Mouse (Mus musculus) macrophage (primary cell): ENCODE results near the gene Sh3bp5. TPM values are rescaled to one million over a fixed set of nuclear protein-coding genes. Genes with fewer than 3 reads are reported as not detected.
A peak's percentile ranks its signal among the peaks of the same experiment; 100 is the strongest.

Experiments used
- H3K27ac ChIP-seq: fragments of 350-480 bp; formaldehyde crosslinking; 2 replicates; pipeline ENCODE4 v1.9.0; 2021
- H3K36me3 ChIP-seq: fragments of 350-480 bp; formaldehyde crosslinking; 2 replicates; pipeline ENCODE4 v1.9.0; 2021; ENCODE audit errors: inconsistent target
- H3K4me3 ChIP-seq: fragments of 350-480 bp; formaldehyde crosslinking; 2 replicates; pipeline ENCODE4 v1.9.0; 2021; ENCODE audit errors: inconsistent target
- H3K79me2 ChIP-seq: fragments of 350-480 bp; formaldehyde crosslinking; 2 replicates; pipeline ENCODE4 v1.9.0; 2021; ENCODE audit errors: inconsistent target
- WGBS: methylation state at CpG from one replicate; pipeline ENCODE4 v1.1.7; 2026; ENCODE audit warnings: inconsistent platforms; ENCODE audit not compliant: missing documents; 5-methylcytosine and 5-hydroxymethylcytosine counted together
- polyA plus RNA-seq: library from polyadenylated mRNA; stranded (reverse); fragments of 250-400 nt; gene quantifications from 3 replicates; pipeline ENCODE4 v1.2.4, GENCODE M21; 2018; ENCODE audit warnings: inconsistent platforms

The Sh3bp5 gene
- polyA plus RNA-seq, 1 experiment from 2014 or later = 150 TPM

DNA sequence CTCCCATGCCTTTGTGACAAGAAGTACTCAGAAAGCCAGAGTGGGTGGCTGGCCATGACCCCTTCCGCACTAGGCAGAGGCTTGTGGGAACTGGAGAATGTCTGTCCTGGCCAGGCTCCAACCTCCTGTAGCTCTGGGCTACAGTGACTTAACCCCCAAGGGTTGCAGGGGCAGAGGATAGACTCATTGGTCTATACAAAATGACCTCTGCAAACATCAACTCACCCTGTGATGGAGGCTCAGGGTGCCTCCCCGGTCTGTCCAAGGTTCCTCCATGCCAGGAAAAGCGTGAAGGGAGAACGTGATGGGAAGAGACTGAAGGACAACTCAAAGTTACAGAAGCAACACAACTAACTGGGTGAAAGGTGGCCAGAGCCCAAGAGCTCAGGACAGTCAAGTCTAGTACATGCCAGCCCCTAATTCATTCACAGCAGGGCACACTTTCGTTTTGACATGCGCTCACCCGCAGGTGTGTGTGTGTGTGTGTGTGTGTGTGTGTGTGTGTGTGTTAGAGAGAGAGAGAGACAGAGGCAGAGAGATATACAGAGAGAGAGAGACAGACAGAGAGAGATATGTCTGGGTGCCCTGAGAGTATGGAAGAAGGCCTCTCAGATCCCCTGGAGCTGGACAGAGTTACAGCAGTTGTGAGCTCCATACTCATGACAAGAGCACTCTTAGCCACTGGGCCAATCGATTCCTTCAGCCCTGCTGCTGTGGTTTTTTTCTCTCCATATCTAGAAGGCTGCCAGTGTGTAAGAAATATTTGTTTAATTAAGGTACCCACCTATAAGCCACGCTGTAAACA is 37.9 kb downstream of the Sh3bp5 start:
- Histone ChIP-seq H3K36me3 (peaks cover 45% of the 10 kb centered on the region; the same call in 1 of the 2 replicates), H3K4me3 (no peak overlapping the region), H3K27ac (no peak overlapping the region), H3K79me2 (peaks cover 97% of the 10 kb centered on the region)
- 92% methylated on average over 6 of the region's 9 CpGs for WGBS

DNA sequence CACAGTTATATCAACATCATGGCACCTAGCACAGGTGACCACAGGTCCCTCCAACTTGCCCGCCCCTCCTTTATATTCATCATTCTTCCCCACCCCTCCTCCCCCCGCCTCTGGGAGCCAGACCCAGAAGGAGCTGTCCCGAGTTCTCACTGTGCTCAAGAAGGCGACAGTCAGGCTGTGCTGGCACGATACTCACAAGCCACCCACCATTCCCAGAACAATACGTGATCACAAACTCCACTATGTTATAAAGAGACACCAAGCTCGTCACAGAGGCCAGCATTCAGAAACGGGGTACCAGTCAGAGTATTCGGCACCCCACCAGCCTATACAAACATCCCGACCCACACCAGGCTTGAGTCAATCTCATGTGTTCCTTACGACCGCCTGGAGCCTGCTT is 38.5 kb downstream of the Sh3bp5 start:
- no peak overlapping the region for H3K27ac ChIP-seq
- 93% methylated on average over 12 of the region's 12 CpGs for WGBS
- H3K36me3 ChIP-seq = peaks cover 45% of the 10 kb centered on the region; the same call in 1 of the 2 replicates
- no peak overlapping the region for H3K4me3 ChIP-seq
- H3K79me2 ChIP-seq = peaks cover 94% of the 10 kb centered on the region

DNA sequence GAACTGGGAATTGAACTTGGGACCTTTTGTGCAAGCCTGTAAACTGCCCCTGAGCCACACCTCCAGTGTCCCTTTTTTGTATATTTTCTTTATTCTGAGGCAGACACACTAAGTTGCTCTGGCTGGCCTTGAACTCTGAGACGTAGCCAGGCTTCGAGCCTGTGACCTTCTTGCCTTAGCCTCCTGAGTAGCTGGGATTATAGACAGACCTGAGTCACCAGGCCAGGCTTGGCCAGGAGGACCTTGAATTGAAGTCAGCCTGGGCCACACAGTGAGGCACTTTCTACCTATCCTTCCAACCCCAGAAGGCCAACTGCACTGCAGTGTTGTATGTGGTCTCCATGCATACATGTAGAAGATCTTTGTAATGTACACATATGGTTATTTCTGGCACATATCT is 39.5 kb downstream of the Sh3bp5 start:
- Histone ChIP-seq H3K36me3 (peaks cover 45% of the 10 kb centered on the region; the same call in 1 of the 2 replicates), H3K79me2 (peaks cover 94% of the 10 kb centered on the region), H3K4me3 (no peak overlapping the region), H3K27ac (no peak overlapping the region)
- 100% methylated on average over 2 of the region's 2 CpGs for WGBS

DNA sequence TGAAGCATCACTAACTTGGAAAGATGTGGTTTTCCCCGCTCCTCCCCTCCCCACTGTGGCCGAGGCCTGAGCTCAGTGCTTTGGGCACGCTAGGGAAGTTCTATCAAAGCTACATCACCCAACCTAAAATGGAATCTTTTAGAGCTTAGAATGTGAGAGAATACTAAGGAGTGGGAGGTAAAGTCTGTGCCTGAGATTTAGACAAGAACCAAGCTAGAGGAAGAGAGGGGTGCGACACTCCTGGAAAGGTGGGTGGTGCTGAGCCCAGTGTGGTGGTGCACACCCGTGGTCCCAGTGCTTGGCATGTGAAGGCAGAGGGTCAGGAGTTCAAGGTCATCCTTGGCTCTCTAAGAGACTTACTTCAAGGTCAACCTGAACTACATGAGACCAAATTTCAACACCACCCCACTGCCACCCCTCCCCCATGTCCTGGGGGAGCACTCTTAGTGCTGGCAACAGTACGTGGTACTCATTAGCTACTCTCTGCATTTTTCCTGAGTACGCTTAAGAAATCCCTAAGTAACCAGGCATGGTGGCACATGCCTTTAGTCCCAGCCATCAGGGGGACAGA is 40.2 kb downstream of the Sh3bp5 start:
- WGBS = 95% methylated on average over 5 of the region's 7 CpGs
- H3K36me3 ChIP-seq = peaks cover 39% of the 10 kb centered on the region; the same call in 1 of the 2 replicates
- no peak overlapping the region for H3K4me3 ChIP-seq

DNA sequence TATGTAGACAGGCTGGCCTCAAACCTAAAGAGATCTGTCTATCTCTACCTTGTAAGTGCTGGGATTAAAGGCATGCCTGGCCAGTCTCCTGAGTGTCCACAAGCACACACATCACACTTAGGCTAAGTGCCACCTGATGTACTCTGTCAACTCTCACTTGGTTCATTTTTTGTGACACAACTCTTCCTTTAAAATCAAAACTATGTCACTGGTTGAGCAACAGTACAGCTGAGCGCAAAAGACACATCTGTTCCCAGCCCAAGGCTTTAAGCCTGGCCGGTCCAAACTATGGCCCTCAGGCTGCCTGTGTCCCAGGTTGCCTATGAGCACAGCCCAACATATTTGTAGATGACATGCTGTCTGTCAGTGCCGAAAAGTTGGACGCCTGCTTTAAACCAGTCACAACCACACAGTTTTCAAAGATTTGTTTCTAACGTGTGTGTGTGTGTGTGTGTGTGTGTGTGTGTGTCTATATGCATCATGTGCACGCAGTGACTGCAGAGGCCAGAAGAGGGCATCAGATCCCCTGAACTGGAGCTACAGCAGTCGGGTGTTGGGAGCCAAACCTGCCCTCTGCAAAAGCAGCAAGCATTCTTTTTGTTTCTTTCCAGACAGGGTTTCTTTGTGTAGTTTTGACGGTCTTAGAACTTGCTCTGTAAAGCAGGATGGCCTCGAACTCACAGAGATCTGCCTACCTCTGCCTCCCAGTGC is 40.9 kb downstream of the Sh3bp5 start:
- WGBS = 98% methylated on average over 8 of the region's 9 CpGs
- H3K79me2 ChIP-seq = peaks cover 94% of the 10 kb centered on the region
- 0 out of 2 replicates have a peak overlapping the region, but pooled peaks have one; percentile 94 for H3K27ac ChIP-seq
- peaks cover 32% of the 10 kb centered on the region; the same call in 1 of the 2 replicates for H3K36me3 ChIP-seq
- H3K4me3 ChIP-seq = no peak overlapping the region

More for the DNA sequence above, 40.2 kb downstream of the Sh3bp5 start:
- peaks cover 94% of the 10 kb centered on the region for H3K79me2 ChIP-seq
- H3K27ac ChIP-seq = no peak overlapping the region

DNA sequence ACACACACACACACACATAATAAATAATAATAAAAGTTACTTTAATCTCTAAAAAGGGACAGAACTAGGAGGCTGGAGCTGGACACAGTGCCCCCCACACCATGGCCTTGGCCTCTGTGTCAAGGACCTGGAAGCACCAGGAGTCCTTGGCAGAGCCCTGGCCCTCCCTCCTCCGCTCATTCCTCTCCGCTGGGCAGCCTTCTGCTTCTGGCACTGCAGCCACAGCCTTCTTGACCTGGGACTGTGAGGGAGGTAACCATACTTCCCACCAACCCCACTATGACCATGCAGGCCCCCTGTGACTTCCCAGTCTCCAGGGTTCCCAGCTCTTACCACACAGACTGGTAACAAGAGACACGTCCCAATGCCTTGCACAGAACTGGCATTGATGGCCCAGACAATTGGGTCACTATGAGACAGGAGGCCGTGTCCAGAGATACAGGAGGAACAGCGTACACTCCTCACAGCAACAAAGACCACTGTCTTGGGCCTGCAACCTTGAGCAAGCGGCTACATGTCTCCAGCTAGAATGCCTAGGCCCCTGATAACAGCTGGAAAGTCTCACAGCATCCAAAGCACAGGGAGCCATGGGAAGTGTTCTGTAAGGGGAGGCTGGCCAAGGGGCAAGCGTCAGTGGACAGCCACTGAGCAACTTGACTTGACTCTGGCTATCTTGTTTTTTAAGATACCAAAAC is 41.8 kb downstream of the Sh3bp5 start:
- Histone ChIP-seq H3K36me3 (peaks cover 28% of the 10 kb centered on the region; the same call in 1 of the 2 replicates), H3K4me3 (no peak overlapping the region), H3K27ac (peak overlapping the region; percentile 94), H3K79me2 (peaks cover 94% of the 10 kb centered on the region)
- WGBS = 97% methylated on average over 6 of the region's 7 CpGs

DNA sequence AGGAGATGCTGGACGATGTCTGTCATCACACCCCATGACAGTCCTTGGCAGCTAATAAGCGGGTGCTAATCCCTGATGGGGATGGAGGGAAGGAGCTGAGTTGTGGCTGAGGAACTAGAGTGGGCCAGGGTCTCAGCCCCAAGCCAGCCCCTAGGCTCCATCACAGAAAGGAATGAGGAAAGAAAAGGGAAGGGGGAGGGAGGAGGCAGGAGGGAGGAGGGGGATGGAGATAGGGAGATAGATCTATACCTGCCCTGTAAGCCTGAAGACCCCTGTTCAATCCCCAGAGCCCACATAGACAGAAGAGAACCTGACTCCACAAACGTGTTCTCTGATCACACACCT is 42.4 kb downstream of the Sh3bp5 start:
- Histone ChIP-seq H3K79me2 (peaks cover 94% of the 10 kb centered on the region), H3K27ac (peak overlapping the region; percentile 94), H3K4me3 (no peak overlapping the region), H3K36me3 (peaks cover 25% of the 10 kb centered on the region; the same call in 1 of the 2 replicates)
- 94% methylated on average over 3 of the region's 3 CpGs for WGBS

DNA sequence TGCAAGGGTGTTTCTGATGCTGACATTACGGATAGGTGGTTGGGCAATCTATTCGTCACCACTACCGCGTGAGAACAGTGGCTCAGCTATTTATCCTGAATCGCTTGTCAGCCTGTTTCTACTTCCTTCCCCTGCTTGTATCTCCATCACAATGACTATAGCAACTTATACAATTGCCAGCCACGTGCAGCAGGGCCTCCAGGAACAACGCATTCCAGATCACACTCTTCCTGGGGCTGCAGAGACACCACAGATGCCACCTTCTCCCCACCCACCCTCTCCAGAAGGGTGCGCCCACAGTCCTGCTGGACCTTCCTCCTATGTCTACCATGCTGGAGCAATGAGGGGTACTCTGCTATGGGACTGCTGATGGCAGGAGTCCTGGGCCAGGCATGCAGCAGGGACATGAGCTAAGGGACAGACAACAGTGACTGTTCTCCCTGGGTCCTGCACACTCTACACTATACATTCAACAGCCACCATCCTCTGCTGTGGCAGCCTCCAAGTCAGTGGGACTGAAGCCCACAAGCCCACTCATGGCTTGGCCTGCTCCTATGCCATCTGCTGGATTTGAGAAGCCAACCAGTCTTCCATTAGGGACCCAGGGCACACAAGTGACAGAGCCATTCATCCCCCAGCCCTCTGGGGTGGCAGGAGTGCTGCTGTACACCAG is 42.9 kb downstream of the Sh3bp5 start:
- WGBS = 11% methylated on average over 8 of the region's 8 CpGs

DNA sequence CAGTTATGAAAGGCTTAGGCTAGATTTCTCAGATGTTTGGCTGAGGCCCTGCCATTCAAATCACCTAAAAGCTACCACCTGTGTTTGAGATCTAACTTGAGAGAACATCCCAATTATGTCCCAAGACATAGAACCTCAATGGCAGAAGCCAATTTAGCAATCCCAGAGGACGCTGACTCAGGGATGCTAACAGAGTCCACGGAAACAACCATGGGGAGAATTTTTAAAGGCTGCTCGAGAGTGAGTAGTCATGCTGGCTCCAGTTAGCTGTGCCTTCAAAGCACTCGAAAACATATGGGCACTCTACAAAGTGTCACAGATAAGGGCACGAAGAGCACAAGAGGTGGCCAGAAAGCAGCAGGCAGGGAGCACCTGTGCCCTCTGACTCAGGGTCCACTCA is 43.6 kb downstream of the Sh3bp5 start:
- peaks cover 92% of the 10 kb centered on the region for H3K79me2 ChIP-seq
- H3K27ac ChIP-seq = peak overlapping the region; percentile 94
- 72% methylated on average over 5 of the region's 5 CpGs for WGBS
- no peak overlapping the region for H3K4me3 ChIP-seq
- peaks cover 17% of the 10 kb centered on the region; the same call in 1 of the 2 replicates for H3K36me3 ChIP-seq

More for the DNA sequence above, 42.9 kb downstream of the Sh3bp5 start:
- Histone ChIP-seq H3K27ac (peak overlapping the region; percentile 94), H3K36me3 (peaks cover 20% of the 10 kb centered on the region; the same call in 1 of the 2 replicates), H3K79me2 (peaks cover 94% of the 10 kb centered on the region), H3K4me3 (no peak overlapping the region)

DNA sequence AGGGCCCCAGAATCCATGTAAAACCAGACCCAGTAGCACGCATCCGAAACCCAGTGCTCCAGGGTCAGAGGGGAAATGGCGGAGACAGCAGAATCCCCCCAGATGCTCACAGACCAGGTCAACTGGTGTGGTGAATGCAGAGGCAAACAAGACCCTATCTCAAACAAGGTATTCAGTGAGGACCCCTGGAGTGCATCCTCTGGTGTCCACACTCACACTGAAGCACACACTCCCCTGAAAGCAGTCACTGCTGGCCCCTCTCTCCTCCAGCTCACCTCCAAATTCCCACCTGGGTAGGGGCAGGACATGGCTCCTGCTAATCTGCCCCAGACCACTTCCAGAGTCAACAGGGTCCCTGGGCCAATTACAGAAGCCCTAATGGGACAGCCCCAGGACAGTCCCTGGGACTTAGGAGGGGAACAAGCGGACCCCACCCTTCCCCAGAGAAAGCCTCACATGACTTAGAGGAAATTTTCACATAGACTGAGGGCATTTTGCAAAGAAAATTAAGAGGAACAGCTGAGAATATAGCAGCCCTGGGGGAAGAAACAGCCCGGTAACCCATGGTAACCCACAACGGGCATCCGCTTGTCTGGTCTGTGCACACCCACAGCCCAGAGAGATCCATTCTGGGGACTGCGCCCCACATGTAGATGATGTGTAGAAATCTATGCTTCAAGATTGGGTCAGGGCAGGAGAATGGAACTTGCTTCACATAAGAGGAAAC is 46.3 kb downstream of the Sh3bp5 start:
- 62% methylated on average over 7 of the region's 8 CpGs for WGBS
- H3K79me2 ChIP-seq = peaks cover 79% of the 10 kb centered on the region
- H3K4me3 ChIP-seq = no peak overlapping the region
- peaks cover 3% of the 10 kb centered on the region; the same call in 1 of the 2 replicates for H3K36me3 ChIP-seq
- H3K27ac ChIP-seq = peak overlapping the region; percentile 94

DNA sequence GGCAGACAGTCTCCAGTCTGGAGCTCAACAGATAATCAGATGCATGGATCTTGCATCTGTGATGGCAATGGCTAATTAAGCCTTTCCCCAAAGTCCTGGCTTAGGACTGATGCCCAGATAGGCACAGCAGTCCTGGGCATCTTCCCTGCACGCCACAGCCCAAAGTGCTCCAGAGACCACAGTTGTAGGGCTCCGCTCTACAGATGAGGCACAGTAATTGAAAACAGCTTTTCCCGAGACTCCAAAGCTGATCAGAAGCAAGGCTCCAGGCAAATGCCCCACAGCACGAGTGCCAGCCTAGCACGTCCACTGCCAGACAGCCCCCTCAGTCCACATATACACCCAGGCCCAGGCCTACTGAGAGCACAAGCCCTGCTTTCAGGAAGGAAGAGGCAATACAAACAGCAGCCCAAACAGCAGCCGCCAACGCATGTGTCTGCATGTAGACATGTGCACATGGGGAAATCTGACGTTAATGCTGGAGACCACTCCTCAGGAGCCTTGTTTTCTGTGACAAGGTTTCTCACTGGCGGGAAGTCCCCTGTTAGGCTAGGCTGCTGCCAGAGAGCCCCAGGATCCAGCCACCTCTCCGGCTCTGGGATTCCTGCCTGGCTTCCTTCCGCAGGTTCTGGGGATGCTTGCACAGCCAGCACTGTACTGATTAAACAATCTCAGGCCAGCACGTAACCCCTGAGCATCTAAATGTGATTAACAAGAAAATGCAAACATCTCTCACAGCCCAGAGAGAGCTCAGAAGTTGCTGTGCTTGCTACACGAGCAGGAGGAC is 47.6 kb downstream of the Sh3bp5 start:
- Histone ChIP-seq H3K79me2 (peaks cover 79% of the 10 kb centered on the region), H3K36me3 (peaks cover 9% of the 10 kb centered on the region; the same call in 1 of the 2 replicates), H3K27ac (0 out of 2 replicates have a peak overlapping the region, but pooled peaks have one; percentile 52), H3K4me3 (no peak overlapping the region)
- WGBS = 92% methylated on average over 10 of the region's 13 CpGs

DNA sequence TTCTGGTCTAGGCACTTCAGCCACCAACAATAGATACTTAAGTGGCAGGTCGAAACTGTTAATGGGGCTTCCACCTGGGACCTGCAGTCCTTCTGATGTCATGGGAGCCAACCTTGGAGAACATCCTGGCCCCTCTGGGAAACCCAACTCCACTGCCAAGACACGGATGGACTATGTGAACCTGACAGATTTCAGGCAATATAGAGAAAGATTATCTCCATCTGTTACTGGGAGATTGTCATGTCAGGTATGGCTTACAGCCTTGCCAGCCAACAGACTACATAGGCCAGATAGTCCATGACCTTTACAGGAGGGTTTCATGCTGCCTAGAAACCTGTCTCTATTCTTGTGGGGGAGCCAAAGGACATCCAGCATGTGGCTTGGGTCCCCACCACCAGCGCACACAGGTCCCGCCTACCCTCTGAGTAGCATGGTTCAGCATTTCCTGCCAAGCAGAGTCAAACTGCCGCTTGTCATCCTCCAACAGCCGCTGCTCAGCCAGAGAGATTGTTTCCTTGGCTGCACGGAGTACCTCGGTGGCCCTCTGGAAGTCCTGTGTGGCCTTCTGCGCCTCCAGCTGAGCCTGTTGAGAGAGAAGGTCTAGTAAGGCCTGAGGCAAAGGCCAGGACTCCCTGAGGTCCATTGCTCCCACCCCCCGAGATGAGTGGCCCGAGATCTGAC is 48.4 kb downstream of the Sh3bp5 start:
- H3K36me3 ChIP-seq = peaks cover 9% of the 10 kb centered on the region; the same call in 1 of the 2 replicates
- H3K27ac ChIP-seq = peak overlapping the region; percentile 52; the same call in 1 of the 2 replicates
- H3K4me3 ChIP-seq = no peak overlapping the region
- peaks cover 84% of the 10 kb centered on the region for H3K79me2 ChIP-seq
- WGBS = 58% methylated on average over 11 of the region's 11 CpGs
